Mouse (Mus musculus) brain, embryonic 14.5 days (tissue): ENCODE measurements around the gene Grin2d.

Experiments used
- CTCF ChIP-seq: fragments of 200-500 bp; IDR thresholded peaks from 2 replicates; pipeline ENCODE4 v1.5.1; 2012; ENCODE audit warnings: inconsistent platforms, mild to moderate bottlenecking, moderate library complexity, borderline replicate concordance; ENCODE audit not compliant: insufficient read depth, insufficient read length; ENCODE audit errors: extremely low read depth
- POLR2A ChIP-seq: fragments of 200-500 bp; IDR thresholded peaks from 2 replicates; pipeline ENCODE4 v1.6.1; 2012; ENCODE audit warnings: mild to moderate bottlenecking, inconsistent platforms, borderline replicate concordance; ENCODE audit not compliant: poor library complexity, insufficient read depth, insufficient read length, severe bottlenecking; ENCODE audit errors: extremely low read depth

DNA sequence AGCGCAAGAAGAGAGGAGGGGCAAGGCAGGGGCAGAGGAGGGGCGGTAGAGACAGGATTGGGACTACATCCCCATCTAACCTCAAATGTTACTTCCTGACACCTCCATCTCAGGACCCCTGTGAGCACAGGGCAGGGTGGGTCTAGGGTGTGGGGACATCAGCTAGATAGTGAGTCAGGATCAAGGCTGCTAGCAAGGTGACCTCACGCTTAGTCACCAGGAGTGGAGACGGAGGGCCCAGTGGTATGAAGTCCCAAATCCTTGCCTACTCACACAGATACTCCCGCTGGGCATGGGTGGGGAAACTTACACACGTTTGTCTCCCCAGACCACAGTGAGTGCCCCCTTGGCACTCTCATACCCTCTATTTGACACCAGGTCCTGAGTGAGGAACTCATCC lies 75.6 kb downstream of the Grin2d start:
- TF ChIP-seq CTCF = no peak
- no peak for TF ChIP-seq POLR2A
